Mouse (Mus musculus) lung, postnatal 4 days (tissue): ENCODE measurements at regions not wholly inside any gene's neighbourhood (a gene's known extent, or its start where the extent isn't known, plus 50 kb on each side); places are given as distances from the start of the nearest gene placed in this dataset.

Source experiments
- DNase-seq, 2 experiments: peaks; one replicate each; pipeline ENCODE4 v3.0.0; 2021

DNA sequence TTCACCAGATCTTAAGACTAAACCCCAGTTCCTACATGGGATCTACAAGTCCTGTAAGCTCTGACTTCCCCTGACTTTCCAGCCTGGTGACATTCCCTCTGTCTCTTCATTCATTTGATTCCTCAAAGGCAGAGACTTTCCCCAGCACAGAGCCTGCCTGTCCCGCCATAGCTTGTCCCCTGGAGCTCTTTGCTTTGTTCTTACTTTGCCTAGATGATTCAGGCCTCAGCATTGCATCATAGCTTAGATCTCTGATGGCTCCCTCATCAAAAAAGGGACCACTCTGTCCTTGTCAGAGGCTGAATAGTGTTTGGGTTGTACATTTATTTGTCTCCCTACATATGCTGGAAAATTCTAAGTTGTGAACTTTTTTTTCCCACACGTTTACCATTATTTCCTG lies 57.6 kb upstream of the Exoc6 start:
- no peak for DNase-seq

DNA sequence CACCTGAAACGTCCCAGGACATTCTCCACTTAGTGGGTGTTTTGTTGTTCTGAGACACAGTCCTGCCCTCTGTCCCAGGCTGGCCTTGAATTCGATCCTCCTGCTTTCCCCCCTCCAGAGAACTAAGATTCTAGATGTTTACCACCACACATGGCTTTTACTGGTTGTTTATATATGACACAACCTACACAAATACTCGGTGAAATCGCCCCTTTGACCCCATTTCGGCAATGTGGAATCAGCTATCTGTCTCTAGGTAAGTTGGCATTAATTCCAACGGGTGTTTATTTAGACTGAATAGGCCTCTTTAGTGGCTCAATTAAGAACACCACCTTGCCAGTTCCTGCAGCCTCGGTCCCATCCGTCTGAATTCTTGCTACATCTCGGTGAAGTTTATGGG lies 56.8 kb upstream of the Exoc6 start:
- no peak for DNase-seq

DNA sequence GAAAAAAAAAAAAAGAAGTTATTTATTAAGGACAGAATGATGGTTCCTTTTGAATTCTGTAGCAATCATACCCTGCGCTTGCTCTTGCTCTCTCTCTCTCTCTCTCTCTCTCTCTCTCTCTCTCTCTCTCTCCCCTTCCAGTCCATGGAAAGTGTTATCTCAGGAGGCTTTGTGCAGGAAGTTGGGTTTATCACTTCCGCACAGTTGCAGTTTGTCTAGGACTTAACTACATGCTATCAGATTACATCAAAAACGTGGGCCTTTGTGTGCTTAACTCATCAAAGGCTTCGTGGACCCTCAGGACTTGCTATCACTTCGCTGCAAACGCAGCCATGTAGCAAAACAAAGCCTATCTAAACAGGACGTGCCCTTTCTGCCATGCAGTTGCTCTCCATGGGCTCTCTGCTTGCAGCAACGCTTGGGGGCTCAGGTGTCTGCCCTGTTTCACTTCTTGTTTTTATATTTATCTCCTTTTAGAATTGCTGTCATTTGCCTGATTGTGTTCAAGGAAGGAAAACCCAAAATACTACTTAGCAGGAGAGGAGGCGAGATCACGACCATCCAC lies 56.2 kb upstream of the Exoc6 start:
- peak; percentile 30 to 60 for DNase-seq

DNA sequence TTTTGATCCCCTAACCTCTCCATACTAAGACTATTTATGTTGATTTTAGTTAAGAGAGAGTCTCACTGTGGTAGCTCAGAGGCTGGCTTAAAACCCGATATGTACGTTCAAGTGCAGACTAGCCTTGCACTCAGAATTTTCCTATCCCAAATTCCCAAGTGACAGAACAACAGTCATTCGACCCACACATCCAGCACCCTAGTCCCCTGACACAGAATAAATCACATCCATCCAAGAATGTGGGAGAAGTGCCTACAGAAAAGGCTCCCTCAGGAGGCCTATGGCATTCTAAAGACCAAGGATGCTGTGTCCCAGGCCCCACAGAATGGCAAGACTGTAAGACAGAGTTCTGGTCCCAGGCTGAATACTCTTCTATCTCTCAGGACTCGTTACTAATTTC lies 55.4 kb upstream of the Exoc6 start:
- no peak for DNase-seq

DNA sequence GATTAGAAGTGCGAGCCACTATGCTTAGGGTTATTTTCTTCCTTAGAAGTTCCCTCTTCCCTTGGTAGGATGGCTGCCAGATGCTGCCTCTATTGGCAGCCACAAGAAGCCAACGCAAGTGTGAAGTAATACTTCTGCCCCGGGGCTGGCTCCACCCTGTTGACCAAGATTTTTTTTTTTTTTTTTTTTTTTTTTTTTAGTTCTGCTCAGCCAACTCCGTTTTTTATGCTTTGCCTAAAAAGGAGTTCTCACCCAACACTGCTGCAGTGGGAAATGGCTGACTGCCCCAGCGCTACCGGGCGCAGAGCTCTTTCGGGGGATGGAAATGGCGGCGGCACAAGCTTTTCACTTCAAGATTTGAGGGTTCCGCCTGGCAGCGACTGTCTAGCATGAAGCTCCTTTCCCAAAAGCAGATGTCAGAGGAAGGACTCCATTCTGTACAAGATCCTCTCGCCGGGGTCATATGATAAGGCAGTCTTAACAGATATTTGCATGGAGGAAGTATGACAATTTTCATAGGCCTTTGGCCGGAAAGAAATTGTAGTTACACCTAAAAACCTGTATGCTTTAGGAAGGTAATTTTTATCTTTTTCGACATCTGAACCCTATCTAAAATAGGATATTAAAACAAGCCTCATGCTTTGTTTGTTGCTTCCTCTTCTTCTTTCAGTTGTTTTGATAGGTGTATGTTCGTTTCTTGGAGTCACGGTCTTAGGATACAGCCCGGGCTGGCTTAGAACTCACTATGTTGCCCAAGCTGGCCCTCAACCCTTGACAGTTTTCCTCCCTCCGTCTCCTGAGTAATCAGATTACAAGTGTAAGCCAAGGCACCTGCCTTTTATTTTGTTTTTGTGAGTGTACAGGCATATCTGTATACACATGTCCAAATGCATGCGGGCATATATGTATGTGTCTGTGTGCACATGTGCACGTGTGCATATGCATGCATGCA lies 54.6 kb upstream of the Exoc6 start:
- peak; percentile 51 to 61 for DNase-seq

DNA sequence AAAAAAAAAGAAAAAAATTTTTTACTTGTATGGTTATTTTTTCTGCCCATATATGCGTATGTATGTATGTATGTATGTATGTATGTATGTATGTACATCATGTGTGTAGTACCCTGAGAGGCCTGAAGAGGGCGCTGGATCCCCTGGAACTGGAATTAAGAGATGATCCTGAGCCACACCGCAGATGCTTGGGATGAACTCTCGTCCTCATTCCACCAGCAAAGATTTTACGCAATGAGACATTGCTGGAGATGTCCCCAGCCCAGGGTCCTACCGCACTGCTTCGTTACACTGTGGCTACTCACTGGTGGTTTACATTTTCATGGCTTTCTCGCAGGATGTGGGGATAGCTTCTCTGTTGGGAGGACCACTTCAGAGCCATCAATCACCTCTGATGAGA lies 53.5 kb upstream of the Exoc6 start:
- no peak for DNase-seq

DNA sequence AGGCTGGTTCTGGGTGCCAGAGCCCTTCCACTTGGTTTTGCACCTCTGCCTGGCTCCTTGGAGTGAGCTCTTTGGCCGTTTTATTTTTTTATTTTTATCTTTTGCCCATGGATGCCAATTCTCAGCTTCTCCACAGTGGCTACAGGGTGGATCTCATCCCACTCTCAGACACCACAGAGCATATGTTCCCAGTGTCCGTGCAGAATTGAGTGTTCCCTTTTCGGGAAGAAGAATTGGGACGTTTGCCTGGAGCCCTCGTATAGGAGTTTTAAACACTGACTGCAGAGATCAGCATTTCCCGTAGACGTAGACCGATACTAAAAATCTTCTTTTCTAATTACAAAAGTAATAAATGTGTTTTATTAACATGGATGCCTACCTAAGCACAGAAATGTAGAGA lies 53.1 kb upstream of the Exoc6 start:
- DNase-seq: no peak

DNA sequence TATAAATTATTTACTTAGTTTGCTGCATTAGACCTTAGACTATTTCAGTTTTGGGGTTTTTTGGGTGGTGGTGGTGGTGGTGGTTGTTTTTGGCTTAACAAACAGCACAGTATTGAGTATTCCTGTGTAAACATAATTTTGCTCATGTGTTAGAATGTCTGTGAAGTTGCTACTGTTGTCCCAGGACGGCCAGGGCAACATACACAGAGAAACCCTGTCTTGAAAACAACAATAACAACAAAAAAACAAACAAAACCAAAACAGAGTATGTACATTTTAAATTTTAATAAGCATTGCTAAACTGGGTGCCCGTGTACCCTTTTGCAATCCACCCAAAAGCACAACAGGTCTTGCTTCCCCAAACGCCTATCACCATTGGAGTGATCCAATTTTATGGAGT lies 51.8 kb upstream of the Exoc6 start:
- no peak for DNase-seq
